Mouse (Mus musculus): Measurements from ENCODE around the gene Arhgef19.

The Arhgef19 gene

DNA sequence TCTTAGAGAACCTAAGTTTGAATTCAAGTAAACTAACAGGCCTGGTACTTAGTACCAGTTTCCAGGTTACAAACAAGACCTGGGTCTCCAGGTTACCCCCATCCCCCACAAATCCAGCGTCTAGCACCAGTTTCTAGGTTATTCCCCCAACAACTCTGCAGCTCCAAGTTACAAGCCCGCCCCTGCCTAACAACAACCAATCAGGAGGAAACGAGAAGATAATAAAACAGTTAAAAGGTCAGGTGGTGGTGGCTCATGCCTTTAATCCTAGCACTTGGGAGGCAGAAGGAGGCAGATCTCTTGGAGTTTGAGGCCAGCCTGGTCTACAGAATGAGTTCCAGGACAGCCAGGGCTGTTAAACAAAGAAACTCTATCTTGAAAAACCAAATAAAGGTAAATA, 28.0 kb downstream of the Arhgef19 start:
- DNase-seq (ENCODE audit: low read depth): no peak

DNA sequence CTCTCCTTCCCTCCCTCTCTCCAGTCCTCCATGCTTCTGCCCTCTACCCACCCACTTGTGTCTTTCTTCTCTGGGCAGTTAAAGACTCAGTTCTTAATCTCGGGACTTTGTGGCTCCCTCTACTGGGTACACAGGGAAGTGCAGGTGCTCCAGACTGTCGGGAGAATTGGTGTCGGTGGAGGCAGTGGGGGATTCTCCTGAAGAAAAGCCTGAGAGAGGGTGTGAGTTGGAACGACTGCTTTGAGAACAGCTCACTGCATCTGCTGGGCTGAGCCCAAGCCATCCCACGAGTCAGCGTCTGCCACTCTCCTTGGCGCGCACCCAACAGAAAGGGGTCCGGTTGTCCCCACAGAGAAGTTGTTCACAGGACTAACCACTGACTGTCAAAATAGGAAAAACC, 28.5 kb downstream of the Arhgef19 start:
- DNase-seq (ENCODE audit: low read depth): peak; percentile 36

DNA sequence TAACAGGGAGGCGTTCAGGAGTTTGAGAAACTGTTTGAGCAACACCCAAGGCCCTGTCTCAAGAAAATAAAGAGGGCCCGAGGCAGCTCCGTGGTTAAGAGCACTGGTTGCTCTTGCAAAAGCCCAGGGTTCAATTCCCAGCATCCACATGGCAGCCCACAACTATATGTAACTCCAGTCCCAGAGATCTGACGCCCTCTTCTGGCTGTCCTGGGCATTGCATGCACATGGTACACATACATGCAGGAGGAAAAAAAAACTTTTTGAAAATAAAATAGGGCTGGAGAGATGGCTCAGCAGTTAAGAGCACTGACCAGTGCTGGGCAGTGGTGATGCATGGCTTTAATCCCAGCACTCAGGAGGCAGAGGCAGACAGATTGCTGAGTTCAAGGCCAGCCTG, 29.1 kb downstream of the Arhgef19 start:
- no peak for DNase-seq (ENCODE audit: low read depth)

DNA sequence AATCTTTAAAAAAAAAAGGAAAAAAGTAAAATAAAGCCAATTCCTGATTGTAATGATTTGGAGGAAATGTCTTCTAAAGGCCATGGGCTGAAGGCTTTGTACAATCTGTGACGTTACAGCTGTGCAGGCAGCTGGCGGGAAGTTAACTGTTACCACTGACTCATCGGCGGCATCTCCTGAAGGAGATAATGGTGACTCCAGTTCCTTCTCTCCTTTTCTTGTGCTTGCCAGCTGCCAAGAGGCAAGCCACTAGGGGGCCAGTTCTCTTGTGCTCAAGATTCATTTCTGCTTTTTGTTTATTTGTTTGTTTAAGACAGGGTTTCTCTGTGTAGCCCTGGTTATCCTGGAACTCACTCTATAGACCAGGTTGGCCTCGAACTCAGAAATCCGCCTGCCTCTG, 29.8 kb downstream of the Arhgef19 start:
- DNase-seq (ENCODE audit: low read depth): no peak

DNA sequence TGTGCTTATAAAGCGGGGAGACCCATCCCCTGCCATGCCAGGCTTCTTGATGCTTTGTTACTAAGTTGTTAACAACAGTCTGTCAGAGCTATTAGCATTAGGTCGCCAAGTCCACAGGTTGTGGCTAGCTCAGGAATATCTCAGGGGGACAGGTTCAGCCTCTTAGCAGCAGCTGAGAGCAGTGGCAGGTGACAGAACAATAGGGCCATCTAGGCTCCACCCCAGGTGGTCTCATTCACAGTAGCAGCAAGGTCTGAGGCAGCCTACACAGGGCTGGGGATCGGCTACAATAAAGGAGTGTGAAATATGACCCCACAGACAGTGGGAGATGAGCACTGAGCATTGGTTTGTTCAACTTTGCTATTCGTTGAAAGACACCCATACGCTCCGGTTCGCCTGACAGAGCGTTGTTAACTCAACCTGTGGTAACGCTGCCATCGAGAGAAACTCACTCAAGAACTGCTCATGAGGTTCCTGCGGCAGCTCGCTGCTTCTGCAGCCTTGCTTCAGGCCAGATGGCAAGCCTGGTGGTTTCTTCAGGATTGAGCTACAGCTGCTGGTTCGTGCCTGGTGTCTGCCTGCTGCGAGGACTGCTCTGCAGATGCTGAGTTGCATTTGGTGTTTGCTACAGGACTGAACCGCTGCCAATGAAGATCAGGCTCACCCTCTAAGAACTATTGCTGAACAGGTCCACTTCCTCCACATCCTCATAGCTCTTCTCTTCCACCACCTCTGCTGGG, 31.1 kb downstream of the Arhgef19 start:
- no peak for DNase-seq (ENCODE audit: low read depth)

DNA sequence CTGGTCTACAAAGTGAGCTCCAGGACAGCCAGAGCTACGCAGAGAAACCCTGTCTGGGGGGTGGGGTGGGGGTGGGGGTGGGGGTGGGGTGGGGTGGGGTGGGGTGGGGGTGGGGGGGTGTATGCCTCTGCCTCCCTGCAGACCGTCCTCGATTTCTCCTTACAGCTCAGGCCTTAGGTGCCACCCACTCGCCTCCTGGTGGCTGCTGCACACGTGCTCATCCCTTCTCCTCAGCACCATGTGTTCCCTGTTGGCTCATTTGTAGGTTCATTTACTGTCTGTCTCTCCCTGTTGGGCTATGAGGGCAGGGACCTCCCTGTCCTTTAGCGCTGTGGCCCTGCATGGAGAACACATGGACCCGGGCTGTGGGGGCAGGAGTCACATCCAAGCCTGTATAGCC, 31.9 kb downstream of the Arhgef19 start:
- DNase-seq (ENCODE audit: low read depth): no peak

DNA sequence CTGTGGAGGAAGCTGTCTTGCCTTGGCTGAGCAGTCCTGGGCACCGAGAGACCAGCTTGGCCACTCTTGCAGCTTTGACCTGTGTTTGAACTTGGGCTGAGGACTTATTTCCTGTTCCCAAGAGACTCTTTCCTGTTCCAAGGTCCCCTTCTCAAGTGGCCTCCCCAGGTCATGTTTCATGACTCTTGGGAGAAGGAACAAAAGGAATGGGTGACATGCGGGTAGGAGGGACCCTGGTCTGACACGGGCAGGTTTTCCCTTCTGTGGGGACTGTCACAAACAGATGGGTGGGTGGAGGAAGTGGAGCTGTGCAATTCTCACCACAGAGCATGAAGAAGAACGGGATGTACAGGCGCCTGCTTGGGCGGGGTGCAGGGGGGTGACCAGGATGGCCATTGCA, 32.4 kb downstream of the Arhgef19 start:
- DNase-seq (ENCODE audit: low read depth): no peak

DNA sequence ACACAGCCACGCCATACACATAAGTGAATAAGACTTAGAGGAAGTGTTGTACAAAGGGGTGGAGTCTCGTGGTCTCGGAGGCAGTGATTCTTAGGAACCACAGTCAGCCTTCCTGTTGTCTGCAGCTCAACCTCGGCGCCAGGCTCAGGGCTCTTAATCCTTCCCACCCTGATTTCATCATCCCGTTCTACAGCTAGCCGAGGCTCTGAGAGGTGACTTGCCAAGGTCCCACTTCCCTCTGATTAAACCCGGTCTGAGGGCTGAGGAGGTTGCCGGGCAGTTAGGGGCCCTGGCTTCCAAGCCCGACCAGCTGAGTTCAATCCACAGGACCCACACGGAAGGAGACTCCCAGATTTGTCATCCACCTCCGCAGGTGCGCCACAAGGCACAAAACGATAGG, 33.6 kb downstream of the Arhgef19 start:
- DNase-seq (ENCODE audit: low read depth): no peak

DNA sequence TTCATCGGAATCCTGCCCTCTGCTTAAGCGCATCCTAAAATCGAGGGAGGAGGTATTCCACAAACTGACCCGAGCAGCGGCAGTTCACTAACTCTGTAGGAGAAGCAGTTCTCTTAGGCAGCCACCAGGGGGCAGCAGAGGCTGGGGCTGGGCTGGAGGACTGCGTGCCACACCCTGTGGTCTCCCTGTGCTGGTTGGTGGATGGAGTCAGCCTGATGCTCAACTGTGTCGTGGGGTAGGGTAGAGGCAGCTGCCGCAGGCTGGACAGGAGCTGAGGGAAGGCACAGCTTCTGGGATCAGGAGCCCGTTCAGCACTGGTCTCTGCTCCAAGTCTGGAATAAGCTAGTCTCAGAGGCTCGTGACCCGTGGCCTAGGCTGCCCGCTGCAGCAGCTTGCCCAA, 34.0 kb downstream of the Arhgef19 start:
- DNase-seq (ENCODE audit: low read depth): peak; percentile 34

DNA sequence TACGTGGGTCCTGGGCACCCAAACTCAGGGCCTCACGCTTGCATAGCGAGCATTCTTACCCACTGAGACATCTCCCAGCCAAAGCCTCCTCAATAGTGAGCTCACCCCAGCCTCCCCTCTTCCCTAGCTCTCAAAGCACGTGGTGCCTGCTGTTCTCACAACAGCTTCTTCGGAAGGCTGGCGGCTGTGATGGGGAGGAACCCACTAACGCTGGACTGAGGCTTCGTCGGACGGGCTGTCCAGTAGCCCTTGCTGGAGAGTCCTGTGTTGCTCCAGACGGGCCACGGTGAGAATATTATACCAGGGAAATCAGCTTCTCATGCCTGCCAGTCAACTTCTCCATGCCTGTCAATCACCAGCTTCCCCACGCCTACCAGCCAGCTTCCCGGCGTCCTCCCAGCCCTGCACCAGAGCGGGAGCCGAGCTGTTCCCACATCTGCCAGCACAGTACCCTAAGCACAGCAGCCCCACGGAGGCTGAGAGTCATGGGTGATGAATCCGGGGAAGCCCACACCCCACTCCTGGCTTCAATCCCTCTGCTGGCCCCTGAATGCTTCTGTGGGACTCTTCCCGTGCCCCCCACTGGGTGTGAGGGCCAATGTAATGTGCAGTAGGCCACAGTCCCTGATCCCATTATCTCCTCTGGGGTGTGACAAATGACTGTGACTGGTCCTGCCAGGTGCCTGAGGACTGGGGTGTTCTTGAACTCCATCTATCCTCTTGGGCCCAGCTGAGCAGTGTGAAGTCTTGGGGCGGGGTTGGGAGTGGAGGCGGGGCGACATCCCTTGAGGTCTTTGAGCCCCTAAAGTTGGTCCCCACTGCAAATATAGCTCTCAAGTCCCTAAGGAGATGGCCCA, 35.4 kb downstream of the Arhgef19 start:
- no peak for DNase-seq (ENCODE audit: low read depth)

DNA sequence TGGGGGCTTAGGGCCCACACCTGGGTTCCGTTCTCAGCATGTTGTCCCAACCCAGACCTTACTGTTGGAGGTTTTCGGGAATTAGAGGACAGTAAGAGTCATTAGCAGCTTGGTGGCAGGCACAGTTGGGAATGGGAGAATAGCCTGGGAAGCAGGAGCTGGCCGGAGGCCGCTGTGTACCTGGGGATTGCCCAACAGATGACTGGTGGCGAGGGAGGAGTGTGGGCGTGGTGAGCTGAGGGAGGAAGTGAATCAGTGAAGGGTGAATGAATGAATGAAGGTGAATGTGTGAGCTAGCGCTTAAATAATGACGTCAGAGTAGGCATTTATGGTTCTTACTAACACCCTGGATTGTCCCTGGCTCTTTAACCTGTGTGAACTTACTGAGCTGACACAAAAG, 37.9 kb downstream of the Arhgef19 start:
- no peak for DNase-seq (ENCODE audit: low read depth)

DNA sequence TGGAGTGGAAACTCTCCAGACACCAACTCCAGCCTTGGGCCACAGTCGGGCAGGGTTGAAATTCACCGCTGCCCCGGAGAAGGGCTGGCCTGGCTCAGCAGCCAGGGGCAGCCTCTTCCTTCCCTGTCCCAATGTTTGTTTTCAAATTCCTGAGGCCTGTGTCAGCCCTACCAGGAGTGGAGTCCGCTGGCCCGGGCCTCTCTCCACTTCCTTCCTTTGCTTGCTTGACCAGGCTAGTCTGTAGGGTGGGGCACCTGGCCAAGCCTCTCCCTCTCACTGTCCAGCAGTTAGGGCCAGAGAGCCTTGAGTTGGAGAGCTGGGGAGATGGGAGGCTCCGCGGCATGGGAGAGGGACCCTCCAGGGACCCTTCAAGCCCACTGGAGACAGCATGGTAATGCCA, 38.9 kb downstream of the Arhgef19 start:
- DNase-seq (ENCODE audit: low read depth): no peak

DNA sequence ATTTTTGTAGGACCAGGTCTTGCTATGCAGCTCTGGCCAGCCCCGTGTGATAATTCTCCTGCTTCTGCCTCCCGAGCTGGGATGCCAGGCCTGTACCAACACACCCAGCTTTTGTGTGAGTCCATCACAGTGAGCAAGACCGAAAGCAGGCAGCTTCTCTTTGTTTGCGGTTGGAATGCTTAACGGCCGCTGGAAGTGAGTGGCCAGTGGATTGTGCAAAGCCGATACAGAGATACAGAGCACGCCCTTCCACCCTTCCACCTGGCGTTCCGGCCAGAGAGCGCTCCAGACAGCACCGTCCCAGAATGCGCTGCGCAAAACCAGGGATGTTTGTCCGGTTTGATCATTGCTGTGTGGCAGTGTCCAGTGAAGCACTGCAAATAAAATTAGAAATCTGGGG, 40.0 kb downstream of the Arhgef19 start:
- no peak for DNase-seq (ENCODE audit: low read depth)

DNA sequence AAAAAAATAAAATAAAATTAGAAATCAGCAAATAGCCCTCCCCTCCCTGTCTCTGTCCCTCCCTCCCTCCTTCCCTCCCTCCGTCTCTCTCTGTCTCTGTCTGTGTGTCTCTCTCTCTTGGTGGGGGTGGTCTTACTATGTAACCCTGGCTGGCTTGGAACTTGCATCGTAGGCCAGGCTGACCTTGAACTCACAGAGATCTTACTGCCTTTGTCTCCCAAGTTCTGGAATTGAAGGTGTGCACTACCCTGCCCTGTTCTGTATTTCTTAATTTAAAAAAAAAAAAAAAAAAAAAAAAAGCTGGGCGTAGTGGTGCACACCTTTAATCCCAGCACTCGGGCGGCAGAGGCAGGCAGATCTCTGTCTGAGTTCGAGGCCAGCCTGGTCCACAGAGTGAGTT, 40.5 kb downstream of the Arhgef19 start:
- DNase-seq (ENCODE audit: low read depth): no peak

DNA sequence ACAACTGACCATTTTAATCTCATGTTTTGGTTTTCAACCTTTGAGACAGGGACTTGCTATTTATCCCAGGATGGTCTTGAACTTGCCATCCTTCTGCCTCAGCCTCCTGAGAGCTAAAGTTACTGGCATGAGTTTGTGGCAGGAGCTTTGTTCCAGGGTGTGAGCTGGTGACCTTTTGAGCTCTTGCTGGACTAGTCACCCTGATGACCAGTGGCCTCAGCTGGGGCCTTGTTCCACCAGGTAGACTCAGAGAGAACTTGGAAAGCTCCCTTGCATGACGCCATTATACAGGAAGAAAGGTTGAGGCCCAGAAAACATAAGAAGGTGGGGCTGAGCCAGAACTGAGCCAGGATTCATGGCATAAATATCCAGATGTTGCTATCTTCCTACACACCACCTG, 41.2 kb downstream of the Arhgef19 start:
- DNase-seq (ENCODE audit: low read depth): no peak

DNA sequence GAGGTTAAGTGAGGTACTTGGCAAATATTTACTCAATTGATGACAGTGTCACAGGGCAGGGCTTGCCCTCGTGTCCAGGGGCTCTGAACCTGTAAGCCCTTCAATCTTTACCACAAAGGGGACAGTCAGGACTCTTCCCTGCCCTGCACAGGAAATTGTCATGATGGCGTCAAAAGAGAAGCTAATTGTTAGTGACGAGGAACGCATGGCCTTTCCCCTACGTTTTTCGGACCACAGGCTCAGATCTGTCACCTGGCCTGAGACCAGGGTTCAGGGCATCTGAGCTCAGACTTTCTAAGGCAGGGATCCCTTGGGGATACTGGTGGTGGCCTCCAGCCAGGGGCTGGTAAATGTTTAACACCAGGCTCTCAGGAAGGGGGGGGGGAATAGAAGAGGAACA, 41.9 kb downstream of the Arhgef19 start:
- no peak for DNase-seq (ENCODE audit: low read depth)

DNA sequence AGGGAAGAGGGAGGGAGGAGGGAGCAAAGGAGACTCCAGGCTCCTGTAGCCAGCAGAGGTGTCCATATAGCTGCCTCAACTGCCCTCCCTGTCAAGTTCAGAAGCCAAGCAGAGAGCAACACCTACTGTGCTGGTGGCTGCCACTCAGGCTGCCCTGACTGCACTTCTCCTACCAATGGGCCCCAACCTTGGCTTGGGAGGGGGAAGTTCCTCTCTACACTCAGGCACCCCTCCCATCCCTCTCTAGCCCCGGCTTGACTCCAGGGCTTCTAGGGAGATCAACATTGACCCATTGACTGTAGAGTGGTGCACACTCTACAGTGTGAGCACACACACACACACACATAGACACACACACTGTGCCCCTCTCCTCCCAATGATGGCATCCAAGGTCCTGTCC, 42.3 kb downstream of the Arhgef19 start:
- DNase-seq (ENCODE audit: low read depth): no peak

DNA sequence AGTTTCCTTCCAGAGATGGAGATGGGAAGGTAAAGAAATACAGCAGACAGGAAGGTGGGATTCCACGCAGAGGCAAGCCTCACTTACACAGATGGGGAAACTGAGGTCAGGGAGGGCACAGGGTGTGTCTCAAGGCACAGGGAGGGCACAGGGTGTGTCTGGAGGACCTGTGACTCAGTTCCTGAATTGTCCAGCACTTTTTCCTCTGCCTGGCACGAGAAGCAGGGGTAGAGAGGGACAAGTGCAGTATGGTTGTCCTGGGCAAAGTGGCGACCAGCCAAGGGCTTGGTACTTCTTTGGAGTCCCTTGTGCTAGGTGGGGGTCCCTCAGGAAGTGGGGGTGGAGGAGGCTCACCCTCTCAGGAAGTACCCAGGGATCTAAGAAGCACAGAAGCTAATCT, 42.8 kb downstream of the Arhgef19 start:
- no peak for DNase-seq (ENCODE audit: low read depth)

DNA sequence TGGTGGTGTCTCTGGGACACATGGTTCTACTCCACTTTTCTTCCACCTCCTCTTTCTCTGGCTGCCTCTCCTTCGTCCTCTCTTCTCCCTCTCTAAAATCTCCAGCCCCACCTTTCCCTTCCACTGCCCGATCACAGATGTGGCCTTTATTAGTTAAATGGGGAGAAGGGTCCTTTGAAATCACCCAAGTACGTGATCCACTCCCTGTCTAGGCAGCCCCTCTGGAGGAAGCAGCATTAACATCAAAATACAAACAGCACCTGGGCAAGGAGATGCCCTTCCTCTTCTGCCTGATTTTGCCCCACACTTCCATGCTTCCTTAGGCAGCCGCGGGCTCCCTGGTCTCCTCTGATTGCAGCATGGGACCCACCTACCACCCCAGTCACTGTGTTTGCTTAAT, 43.3 kb downstream of the Arhgef19 start:
- DNase-seq (ENCODE audit: low read depth): no peak

DNA sequence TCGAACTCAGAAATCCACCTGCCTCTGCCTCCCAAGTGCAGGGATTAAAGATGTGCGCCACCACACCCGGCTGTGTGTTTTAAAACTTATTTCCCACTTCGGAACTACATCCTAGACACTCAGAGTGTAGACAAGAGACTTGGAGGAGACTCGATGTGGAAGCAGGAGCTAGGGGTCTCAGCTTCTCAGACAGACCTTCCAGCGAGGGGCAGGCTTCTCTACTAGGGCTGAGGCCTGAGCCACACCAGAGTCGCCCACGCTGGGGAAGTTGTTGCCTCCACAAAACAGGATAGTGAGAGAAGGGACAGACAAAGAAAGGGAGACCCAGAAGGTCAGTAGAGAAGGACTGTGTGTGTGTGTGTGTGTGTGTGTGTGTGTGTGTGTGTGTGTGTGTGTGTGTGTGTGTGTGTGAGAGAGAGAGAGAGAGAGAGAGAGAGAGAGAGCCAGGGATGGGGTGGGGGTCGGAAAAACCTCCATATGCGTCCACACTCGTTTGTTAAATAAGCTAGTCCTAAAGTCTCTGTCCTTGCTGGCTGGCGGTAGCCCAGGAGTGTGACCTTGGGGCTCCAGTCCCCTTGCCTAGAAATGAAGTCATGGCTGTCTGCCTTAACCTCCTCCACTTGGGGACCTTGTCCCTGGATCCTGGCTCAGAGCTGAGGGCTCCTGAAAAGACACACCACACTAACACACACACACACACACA, 44.0 kb downstream of the Arhgef19 start:
- DNase-seq (ENCODE audit: low read depth): no peak

DNA sequence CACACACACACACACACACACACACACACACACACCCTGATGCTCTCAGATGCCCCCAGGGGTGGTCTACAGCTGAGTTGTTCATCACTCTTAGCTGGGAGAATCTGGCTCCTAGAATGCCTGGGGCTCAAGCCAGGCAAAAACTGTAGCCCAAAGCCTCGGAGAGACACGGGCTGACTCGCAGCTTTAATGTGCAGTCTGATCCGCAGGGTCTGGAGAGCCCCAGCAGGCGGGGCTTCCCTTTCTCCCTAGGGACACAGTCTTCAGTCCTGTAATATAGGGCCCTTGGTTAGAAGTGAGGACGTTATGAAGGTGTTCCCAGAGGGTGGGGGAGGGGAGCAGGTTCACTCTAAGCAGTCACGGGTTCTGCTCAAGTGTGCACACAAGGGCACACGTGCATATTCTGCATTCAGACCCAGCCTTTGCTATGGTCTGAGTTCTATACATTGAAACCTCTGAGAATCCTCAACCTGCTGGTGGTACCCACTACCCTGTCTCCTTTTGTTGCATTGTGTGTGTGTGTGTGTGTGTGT, 44.6 kb downstream of the Arhgef19 start:
- DNase-seq (ENCODE audit: low read depth): no peak

DNA sequence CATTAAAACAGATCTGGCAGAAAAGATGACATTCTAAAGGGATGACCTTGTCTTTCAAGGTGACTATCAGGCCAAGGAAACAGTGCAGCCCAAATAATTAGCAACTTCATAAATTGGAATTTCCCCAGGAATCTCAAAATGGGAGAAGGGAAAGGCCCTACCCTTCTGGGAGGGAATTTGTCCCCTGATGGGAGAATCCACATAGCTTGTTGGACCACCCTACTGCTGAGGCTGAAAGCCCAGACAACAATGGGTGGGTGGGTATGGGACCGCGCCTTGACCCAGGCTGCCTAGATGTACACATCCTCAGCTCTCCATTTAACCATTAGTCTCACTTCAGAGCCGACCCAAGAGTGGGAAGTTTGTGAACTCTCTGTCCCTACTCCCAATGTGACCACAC, 45.2 kb downstream of the Arhgef19 start:
- no peak for DNase-seq (ENCODE audit: low read depth)

DNA sequence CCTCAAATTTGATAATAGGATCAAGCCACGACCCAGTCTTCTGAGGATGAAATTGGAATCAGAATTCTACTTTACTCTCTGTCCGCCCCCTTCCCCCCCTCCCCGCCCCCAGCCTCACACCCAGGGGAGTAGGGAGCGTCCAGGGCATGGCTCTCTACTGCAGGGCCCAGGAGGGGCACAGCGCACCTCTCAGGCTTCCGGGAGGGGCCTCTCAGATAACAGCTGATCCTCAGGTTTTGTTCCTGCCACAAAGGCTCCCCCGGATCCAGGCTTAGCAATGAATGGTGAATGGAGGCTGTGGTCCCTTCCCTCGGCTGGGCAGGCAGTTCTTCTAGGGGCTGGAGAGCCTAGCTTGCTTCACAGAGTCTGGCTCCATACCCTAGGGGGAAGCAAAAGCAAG, 45.8 kb downstream of the Arhgef19 start:
- no peak for DNase-seq (ENCODE audit: low read depth)
